Mouse (Mus musculus) inflammation-experienced regulatory T-cells, adult 16 weeks (primary cell): ENCODE measurements around the gene Pramef17. TPM values are rescaled to one million over a fixed set of nuclear protein-coding genes. Genes with fewer than 3 reads are reported as not detected.

Experiments used
- polyA plus RNA-seq: library from polyadenylated mRNA; unstranded; fragments of 100-300 nt; shearing (Covaris generic); gene quantifications from one replicate; pipeline ENCODE4 v1.2.1, GENCODE M21; 2017

Pramef17 gene
- polyA plus RNA-seq = not detected

GRCm38 (mm10) chr4:143994269-143994668 is at the start of gene Pramef17:
Gene Pramef17 (minus strand): TSS chr4:143994369.

GRCm38 (mm10) chr4:143966850-143967249 is 27.3 kb downstream of the Pramef17 start, which contains the start of gene Gm13101:
Gene Gm13101 (minus strand): TSS chr4:143966950.

GRCm38 (mm10) chr4:143950916-143951315 is 43.3 kb downstream of the Pramef17 start, which contains the start of gene Pramef25:
Gene Pramef25 (minus strand): TSS chr4:143951016.

Other genes with a start within 250 kb of the Pramef17 start
- not detected for gene Gm13023, start 205.0 kb downstream of the Pramef17 start, polyA plus RNA-seq
- gene Gm13084, start 178.3 kb downstream of the Pramef17 start, polyA plus RNA-seq = not detected
- gene Gm13103, start 147.9 kb downstream of the Pramef17 start, polyA plus RNA-seq = not detected
- gene Pramef6, start 94.0 kb downstream of the Pramef17 start, polyA plus RNA-seq = not detected
- not detected for gene Pramef25, start 43.4 kb downstream of the Pramef17 start, polyA plus RNA-seq
- gene Gm13101, start 27.4 kb downstream of the Pramef17 start, polyA plus RNA-seq = not detected
- 0.12 TPM for gene Pramel4, start 64.8 kb upstream of the Pramef17 start, polyA plus RNA-seq
- gene Gm13102, start 112.1 kb upstream of the Pramef17 start, polyA plus RNA-seq = not detected
- not detected for gene Oog3, start 168.3 kb upstream of the Pramef17 start, polyA plus RNA-seq
- not detected for gene Oog2, start 196.3 kb upstream of the Pramef17 start, polyA plus RNA-seq
- not detected for gene C87977, start 218.9 kb upstream of the Pramef17 start, polyA plus RNA-seq